Mouse (Mus musculus) C2C12 (cell line): ENCODE measurements around the gene Grik4. TPM values are rescaled to one million over a fixed set of nuclear protein-coding genes. Genes with fewer than 3 reads are reported as not detected.

ENCODE experiments used
- H3K27me3 ChIP-seq: one replicate; pipeline ENCODE4 v1.6.1; 2011; ENCODE audit not compliant: control insufficient read depth, insufficient read depth, insufficient read length
- H3K36me3 ChIP-seq: one replicate; pipeline ENCODE4 v1.6.1; 2011; ENCODE audit not compliant: control insufficient read depth, insufficient read depth
- H3K4me3 ChIP-seq: one replicate; pipeline ENCODE4 v1.5.1; 2011; ENCODE audit warnings: mild to moderate bottlenecking, control low read depth; ENCODE audit not compliant: poor library complexity, insufficient read depth, severe bottlenecking
- H3K79me2 ChIP-seq: one replicate; pipeline ENCODE4 v1.6.1; 2011; ENCODE audit not compliant: control insufficient read depth, insufficient read depth
- H3K79me3 ChIP-seq: one replicate; pipeline ENCODE4 v1.6.1; 2011; ENCODE audit warnings: low read depth, control low read depth
- H3ac ChIP-seq: one replicate; pipeline ENCODE3; 2011; ENCODE audit warnings: low read depth; ENCODE audit not compliant: control insufficient read depth, insufficient read length
- CEBPB ChIP-seq: IDR thresholded peaks from one replicate; pipeline ENCODE4 v1.6.1; 2011; ENCODE audit warnings: low read depth, mild to moderate bottlenecking, control low read depth, moderate library complexity
- CTCF ChIP-seq: IDR thresholded peaks from one replicate; pipeline ENCODE4 v1.5.1; 2011; ENCODE audit not compliant: control insufficient read depth, insufficient read depth, insufficient read length
- FOSL1 ChIP-seq: IDR thresholded peaks from one replicate; pipeline ENCODE4 v1.8.0; 2011; ENCODE audit warnings: mild to moderate bottlenecking, low read length; ENCODE audit not compliant: poor library complexity, insufficient read depth, severe bottlenecking
- MAX ChIP-seq: IDR thresholded peaks from one replicate; pipeline ENCODE4 v1.6.1; 2011; ENCODE audit warnings: mild to moderate bottlenecking, control low read depth
- MYOD1 ChIP-seq: IDR thresholded peaks from one replicate; pipeline ENCODE4 v1.6.1; 2011; ENCODE audit warnings: low read depth; ENCODE audit not compliant: control insufficient read depth, insufficient read length
- MYOG ChIP-seq: IDR thresholded peaks from one replicate; pipeline ENCODE4 v1.6.1; 2011; ENCODE audit not compliant: control insufficient read depth, insufficient read length; ENCODE audit errors: extremely low read depth
- USF1 ChIP-seq: IDR thresholded peaks from one replicate; pipeline ENCODE4 v1.6.1; 2011; ENCODE audit warnings: low read depth, mild to moderate bottlenecking, control low read depth, moderate library complexity
- polyA plus RNA-seq: library from polyadenylated mRNA; unstranded; fragments of >200 nt; fragmentation: generic; extraction: Trizol; gene quantifications from one replicate; pipeline ENCODE4 v1.2.1, GENCODE M21; 2012; ENCODE audit warnings: missing spikeins

The Grik4 gene
- polyA plus RNA-seq, 1 experiment: not detected

DNA sequence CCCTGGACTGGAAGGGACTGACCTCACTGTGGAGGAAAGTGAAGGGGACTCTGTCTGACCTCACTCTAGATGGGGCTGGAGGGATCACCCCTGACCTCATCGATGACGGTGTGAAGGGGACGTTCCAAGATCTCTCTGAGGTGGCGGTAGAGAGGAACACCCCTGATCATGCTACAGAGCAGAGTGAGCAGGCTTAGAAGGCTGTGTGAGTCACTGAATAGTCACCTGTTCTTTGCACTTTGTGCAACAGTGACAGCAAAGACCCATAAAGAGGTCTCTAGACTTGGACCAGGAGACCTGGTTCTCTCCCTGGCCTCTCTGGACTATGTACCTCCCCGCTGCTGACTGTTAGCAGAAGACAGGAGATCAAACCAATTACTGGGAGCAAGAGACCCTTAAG lies 217.1 kb downstream of the Grik4 start:
- H3K79me2 ChIP-seq: no peaks in the 10 kb centered on the region
- no peak overlapping the region for H3K4me3 ChIP-seq
- peaks cover 11% of the 10 kb centered on the region for H3K27me3 ChIP-seq
- H3K79me3 ChIP-seq: no peaks in the 10 kb centered on the region
- TF ChIP-seq MAX (no peak), FOSL1 (no peak), CEBPB (no peak), CTCF (no peak), MYOG (no peak), USF1 (no peak), MYOD1 (no peak)
- H3ac ChIP-seq: no peak overlapping the region
- H3K36me3 ChIP-seq: no peaks in the 10 kb centered on the region

DNA sequence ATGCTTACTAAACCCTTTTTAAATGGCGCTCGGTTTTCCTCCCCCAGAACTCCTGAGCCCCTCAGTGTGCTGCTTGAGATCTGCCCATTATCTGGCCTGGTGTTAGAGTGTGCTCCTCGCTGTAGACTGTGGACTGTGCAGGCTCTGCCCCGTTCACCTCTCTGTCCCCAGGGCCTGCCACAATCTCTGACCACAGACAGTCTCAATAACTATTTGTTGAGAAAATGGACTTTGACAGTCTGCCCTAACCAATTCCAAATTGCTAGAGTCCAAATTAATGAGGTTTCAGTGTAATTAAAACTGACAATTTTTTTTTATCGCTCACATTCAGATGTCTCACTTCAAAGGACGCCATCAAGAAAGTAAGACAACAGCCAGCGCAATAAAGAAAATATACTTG lies 220.2 kb downstream of the Grik4 start:
- TF ChIP-seq CTCF: no peak
- no peak for TF ChIP-seq FOSL1
- TF ChIP-seq MYOD1: no peak
- no peak for TF ChIP-seq USF1
- TF ChIP-seq MYOG: no peak
- TF ChIP-seq CEBPB: no peak
- TF ChIP-seq MAX: no peak
- Histone ChIP-seq H3K36me3 (no peaks in the 10 kb centered on the region), H3K27me3 (peaks cover 11% of the 10 kb centered on the region), H3K79me2 (no peaks in the 10 kb centered on the region), H3K79me3 (no peaks in the 10 kb centered on the region), H3K4me3 (no peak overlapping the region), H3ac (no peak overlapping the region)

DNA sequence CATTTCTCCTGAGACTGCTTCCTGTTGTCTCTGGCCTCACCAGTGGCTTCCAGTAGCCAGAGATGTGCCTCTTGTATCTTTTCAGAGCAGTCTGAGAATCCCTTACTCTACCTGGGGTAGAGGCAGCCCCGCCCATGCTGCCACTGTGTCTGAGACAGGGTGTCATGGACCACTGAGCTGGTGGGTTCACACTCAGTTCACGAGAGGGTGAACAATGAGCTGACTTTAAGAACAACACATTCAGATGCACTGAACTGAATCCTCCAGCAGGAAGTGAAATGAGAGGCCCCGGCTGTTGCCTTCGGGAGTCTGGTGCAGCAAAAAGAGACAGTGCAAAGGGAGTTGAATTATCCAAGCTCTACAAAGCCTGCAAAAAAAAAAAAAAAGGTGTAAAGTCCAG lies 221.8 kb downstream of the Grik4 start:
- no peaks in the 10 kb centered on the region for H3K79me3 ChIP-seq
- H3ac ChIP-seq: no peak overlapping the region
- H3K79me2 ChIP-seq: no peaks in the 10 kb centered on the region
- H3K27me3 ChIP-seq: peaks cover 15% of the 10 kb centered on the region
- TF ChIP-seq FOSL1 (no peak), MAX (no peak), USF1 (no peak), MYOD1 (no peak), CTCF (no peak), CEBPB (no peak), MYOG (no peak)
- H3K4me3 ChIP-seq: no peak overlapping the region
- H3K36me3 ChIP-seq: no peaks in the 10 kb centered on the region

DNA sequence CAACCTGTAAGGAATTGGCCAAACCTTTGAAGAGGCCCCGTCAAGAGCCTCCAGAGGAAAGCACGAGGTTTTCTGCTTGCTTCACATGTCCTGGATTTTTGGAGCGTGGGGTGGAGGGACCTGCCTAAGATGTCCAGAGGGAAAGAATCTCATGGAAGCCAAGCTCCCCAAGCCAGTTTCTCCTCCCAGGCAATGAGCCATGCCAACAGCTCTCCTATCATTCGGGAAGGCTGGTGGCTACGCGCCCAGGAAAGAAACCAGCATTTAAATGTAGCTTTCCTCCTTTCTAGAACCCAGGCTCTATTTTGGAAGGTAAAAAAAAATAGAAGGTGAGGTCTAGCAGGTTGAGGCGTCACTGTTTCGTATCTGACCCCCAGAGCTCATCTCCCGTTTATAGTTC lies 222.6 kb downstream of the Grik4 start:
- no peaks in the 10 kb centered on the region for H3K79me2 ChIP-seq
- H3K27me3 ChIP-seq: peaks cover 15% of the 10 kb centered on the region
- TF ChIP-seq CTCF: no peak
- no peak for TF ChIP-seq FOSL1
- TF ChIP-seq MYOD1: no peak
- TF ChIP-seq MAX: no peak
- TF ChIP-seq CEBPB: no peak
- no peak for TF ChIP-seq MYOG
- TF ChIP-seq USF1: no peak
- no peak overlapping the region for H3ac ChIP-seq
- H3K4me3 ChIP-seq: no peak overlapping the region
- no peaks in the 10 kb centered on the region for H3K36me3 ChIP-seq
- H3K79me3 ChIP-seq: no peaks in the 10 kb centered on the region

DNA sequence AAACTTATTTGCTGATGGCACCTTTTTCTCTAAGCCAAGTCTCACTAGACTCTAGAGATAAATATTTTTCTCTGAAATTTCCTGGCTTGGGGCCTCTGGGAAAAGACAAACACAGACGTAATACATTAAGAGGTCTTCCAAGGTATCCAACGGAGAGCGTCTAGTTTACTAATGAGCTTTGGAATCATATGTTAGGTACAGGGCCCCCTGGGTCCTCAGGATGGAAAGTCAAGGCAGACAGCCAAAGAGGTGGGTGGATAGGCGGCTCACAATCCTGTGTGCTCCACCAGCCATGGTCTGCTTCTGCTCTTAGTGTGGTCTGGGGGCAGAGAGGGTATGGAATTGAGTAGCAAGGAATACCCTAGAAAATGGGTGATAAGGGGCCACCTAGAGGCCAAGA lies 223.1 kb downstream of the Grik4 start:
- H3K4me3 ChIP-seq: no peak overlapping the region
- TF ChIP-seq CTCF (no peak), MAX (no peak), MYOG (no peak), FOSL1 (no peak), CEBPB (no peak), USF1 (no peak), MYOD1 (no peak)
- H3ac ChIP-seq: no peak overlapping the region
- no peaks in the 10 kb centered on the region for H3K36me3 ChIP-seq
- peaks cover 18% of the 10 kb centered on the region for H3K27me3 ChIP-seq
- H3K79me3 ChIP-seq: no peaks in the 10 kb centered on the region
- no peaks in the 10 kb centered on the region for H3K79me2 ChIP-seq

DNA sequence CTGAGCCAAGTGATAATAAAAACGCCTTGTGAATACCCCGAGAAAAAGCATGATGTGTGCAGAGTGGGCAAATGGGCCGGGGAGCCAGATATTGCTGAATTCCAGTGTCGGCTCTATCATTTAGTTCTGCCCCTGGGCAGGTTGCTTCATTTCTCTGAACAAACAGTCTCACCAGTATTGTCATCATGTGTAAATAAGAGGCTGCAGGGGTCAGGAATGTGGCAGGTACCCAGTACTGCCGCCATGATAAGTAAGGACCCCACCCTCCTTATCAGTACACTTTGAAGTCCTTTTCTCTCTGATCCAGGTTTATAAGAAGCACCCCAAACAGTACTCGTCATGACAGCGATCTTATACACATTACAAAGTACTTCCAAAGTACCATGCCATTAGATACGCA lies 230.4 kb downstream of the Grik4 start:
- H3K36me3 ChIP-seq: no peaks in the 10 kb centered on the region
- H3K79me3 ChIP-seq: no peaks in the 10 kb centered on the region
- no peak overlapping the region for H3K4me3 ChIP-seq
- no peaks in the 10 kb centered on the region for H3K79me2 ChIP-seq
- no peak for TF ChIP-seq FOSL1
- no peak for TF ChIP-seq MAX
- no peak for TF ChIP-seq MYOD1
- TF ChIP-seq USF1: no peak
- no peak for TF ChIP-seq CTCF
- no peak for TF ChIP-seq MYOG
- no peak for TF ChIP-seq CEBPB
- H3K27me3 ChIP-seq: peaks cover 22% of the 10 kb centered on the region
- no peak overlapping the region for H3ac ChIP-seq
